Mouse (Mus musculus): ENCODE data around the gene Cd84. TPM values are rescaled to one million over a fixed set of nuclear protein-coding genes. Genes with fewer than 3 reads are reported as not detected.
"Not testable (repeated sequence)": the region's sequence is repeated elsewhere in the genome, so short reads cannot be mapped to it uniquely, and the experiment has no call there.

Cd84 gene
- polyA plus RNA-seq, 1 experiment from 2014 or later, result 1.1 TPM

GRCm38 (mm10) chr1:171895364-171895763 lies 55.9 kb downstream of the Cd84 start, which contains the start of gene Gm10521:
Gm10521 (plus strand) TSS chr1:171895664.
- not testable (repeated sequence) for DNase-seq (ENCODE audit: low spot score); H3K4me3 ChIP-seq (replicated peaks; ENCODE audit: low read length); H3K36me3 ChIP-seq (replicated peaks; ENCODE audit: control insufficient read depth, insufficient read depth); H3K9me3 ChIP-seq (ENCODE audit: control insufficient read depth, low read length); H3K27ac ChIP-seq; H3K4me2 ChIP-seq (replicated peaks); ATAC-seq (ENCODE audit: low FRiP score); H3K4me1 ChIP-seq (replicated peaks; ENCODE audit: control insufficient read depth, insufficient read depth, low read length); H3K9ac ChIP-seq; H3K27me3 ChIP-seq (ENCODE audit: control insufficient read depth, insufficient read depth, low read length)
- 57% methylated on average over 5 of the region's 5 CpGs for WGBS

- Histone ChIP-seq H3K4me1 (replicated peaks; ENCODE audit: control insufficient read depth, insufficient read depth, low read length) (no peaks in the 10 kb centered on the region), H3K36me3 (replicated peaks; ENCODE audit: control insufficient read depth, insufficient read depth) (no peaks in the 10 kb centered on the region), H3K9ac (no peak overlapping the region), H3K27ac (no peak overlapping the region), H3K4me2 (replicated peaks) (no peak overlapping the region), H3K27me3 (ENCODE audit: control insufficient read depth, insufficient read depth, low read length) (no peaks in the 10 kb centered on the region), H3K4me3 (replicated peaks; ENCODE audit: low read length) (no peak overlapping the region), H3K9me3 (ENCODE audit: control insufficient read depth, low read length) (no peaks in the 10 kb centered on the region)
- 86% methylated on average over 1 of the region's 1 CpGs for WGBS
- ATAC-seq (ENCODE audit: low FRiP score) (no peak), DNase-seq (ENCODE audit: low spot score) (no peak)
Measured at GRCm38 (mm10) chr1:171904011-171904410, 64.5 kb downstream of the Cd84 start.

- H3K4me3 ChIP-seq (replicated peaks; ENCODE audit: low read length), result no peak overlapping the region
- no peak for DNase-seq (ENCODE audit: low spot score)
- H3K9me3 ChIP-seq (ENCODE audit: control insufficient read depth, low read length), result 0 out of 2 replicates have a peak, but pooled peaks cover 4% of the 10 kb centered on the region
- no peaks in the 10 kb centered on the region for H3K4me1 ChIP-seq (replicated peaks; ENCODE audit: control insufficient read depth, insufficient read depth, low read length)
- H3K9ac ChIP-seq, result no peak overlapping the region
- H3K36me3 ChIP-seq (replicated peaks; ENCODE audit: control insufficient read depth, insufficient read depth), result no peaks in the 10 kb centered on the region
- ATAC-seq (ENCODE audit: low FRiP score), result no peak
- no peak overlapping the region for H3K4me2 ChIP-seq (replicated peaks)
- WGBS, result 82% methylated on average over 13 of the region's 13 CpGs
- H3K27ac ChIP-seq, result no peak overlapping the region
- H3K27me3 ChIP-seq (ENCODE audit: control insufficient read depth, insufficient read depth, low read length), result no peaks in the 10 kb centered on the region
Measured at GRCm38 (mm10) chr1:171915638-171916458, 76.4 kb downstream of the Cd84 start.

GRCm38 (mm10) chr1:171917305-171918039 lies 78.0 kb downstream of the Cd84 start, which contains the start of gene Slamf6:
Slamf6 (plus strand) TSS chr1:171917515.
- H3K27me3 ChIP-seq (ENCODE audit: control insufficient read depth, insufficient read depth, low read length), result no peaks in the 10 kb centered on the region
- WGBS, result 86% methylated on average over 14 of the region's 14 CpGs
- H3K27ac ChIP-seq, result no peak within 1 kb of the TSS
- no peaks in the 10 kb centered on the region for H3K4me1 ChIP-seq (replicated peaks; ENCODE audit: control insufficient read depth, insufficient read depth, low read length)
- ATAC-seq (ENCODE audit: low FRiP score) (no peak), DNase-seq (ENCODE audit: low spot score) (no peak)
- H3K9ac ChIP-seq, result no peak within 1 kb of the TSS
- no peaks in the 10 kb centered on the region for H3K9me3 ChIP-seq (ENCODE audit: control insufficient read depth, low read length)
- no peaks in the 10 kb centered on the region for H3K36me3 ChIP-seq (replicated peaks; ENCODE audit: control insufficient read depth, insufficient read depth)
- H3K4me3 ChIP-seq (replicated peaks; ENCODE audit: low read length), result no peak within 1 kb of the TSS
- H3K4me2 ChIP-seq (replicated peaks), result no peak within 1 kb of the TSS

- WGBS, result 88% methylated on average over 12 of the region's 12 CpGs
- Histone ChIP-seq H3K27me3 (ENCODE audit: control insufficient read depth, insufficient read depth, low read length) (no peaks in the 10 kb centered on the region), H3K36me3 (replicated peaks; ENCODE audit: control insufficient read depth, insufficient read depth) (no peaks in the 10 kb centered on the region), H3K9me3 (ENCODE audit: control insufficient read depth, low read length) (no peaks in the 10 kb centered on the region), H3K4me1 (replicated peaks; ENCODE audit: control insufficient read depth, insufficient read depth, low read length) (no peaks in the 10 kb centered on the region), H3K4me3 (replicated peaks; ENCODE audit: low read length) (no peak overlapping the region), H3K27ac (no peak overlapping the region), H3K9ac (no peak overlapping the region), H3K4me2 (replicated peaks) (no peak overlapping the region)
- DNase-seq (ENCODE audit: low spot score), result no peak
- ATAC-seq (ENCODE audit: low FRiP score), result no peak
Measured at GRCm38 (mm10) chr1:171918136-171918920, 78.8 kb downstream of the Cd84 start.

GRCm38 (mm10) chr1:171919193-171919592 lies 79.7 kb downstream of the Cd84 start:
- 85% methylated on average over 5 of the region's 5 CpGs for WGBS
- Histone ChIP-seq H3K27ac (no peak overlapping the region), H3K4me2 (replicated peaks) (no peak overlapping the region), H3K9me3 (ENCODE audit: control insufficient read depth, low read length) (no peaks in the 10 kb centered on the region), H3K27me3 (ENCODE audit: control insufficient read depth, insufficient read depth, low read length) (no peaks in the 10 kb centered on the region), H3K9ac (no peak overlapping the region), H3K36me3 (replicated peaks; ENCODE audit: control insufficient read depth, insufficient read depth) (no peaks in the 10 kb centered on the region), H3K4me1 (replicated peaks; ENCODE audit: control insufficient read depth, insufficient read depth, low read length) (no peaks in the 10 kb centered on the region), H3K4me3 (replicated peaks; ENCODE audit: low read length) (no peak overlapping the region)
- ATAC-seq (ENCODE audit: low FRiP score), result no peak
- no peak for DNase-seq (ENCODE audit: low spot score)

GRCm38 (mm10) chr1:171919901-171920510 lies 80.5 kb downstream of the Cd84 start:
- DNase-seq (ENCODE audit: low spot score) (no peak), ATAC-seq (ENCODE audit: low FRiP score) (no peak)
- Histone ChIP-seq H3K27me3 (ENCODE audit: control insufficient read depth, insufficient read depth, low read length) (no peaks in the 10 kb centered on the region), H3K4me3 (replicated peaks; ENCODE audit: low read length) (no peak overlapping the region), H3K36me3 (replicated peaks; ENCODE audit: control insufficient read depth, insufficient read depth) (no peaks in the 10 kb centered on the region), H3K4me2 (replicated peaks) (no peak overlapping the region), H3K9ac (no peak overlapping the region), H3K9me3 (ENCODE audit: control insufficient read depth, low read length) (no peaks in the 10 kb centered on the region), H3K27ac (no peak overlapping the region), H3K4me1 (replicated peaks; ENCODE audit: control insufficient read depth, insufficient read depth, low read length) (no peaks in the 10 kb centered on the region)
- 89% methylated on average over 6 of the region's 6 CpGs for WGBS

GRCm38 (mm10) chr1:171920989-171921621 lies 81.6 kb downstream of the Cd84 start:
- Histone ChIP-seq H3K4me1 (replicated peaks; ENCODE audit: control insufficient read depth, insufficient read depth, low read length) (no peaks in the 10 kb centered on the region), H3K27ac (no peak overlapping the region), H3K9me3 (ENCODE audit: control insufficient read depth, low read length) (no peaks in the 10 kb centered on the region), H3K4me3 (replicated peaks; ENCODE audit: low read length) (no peak overlapping the region), H3K9ac (no peak overlapping the region), H3K36me3 (replicated peaks; ENCODE audit: control insufficient read depth, insufficient read depth) (no peaks in the 10 kb centered on the region), H3K4me2 (replicated peaks) (no peak overlapping the region), H3K27me3 (ENCODE audit: control insufficient read depth, insufficient read depth, low read length) (no peaks in the 10 kb centered on the region)
- ATAC-seq (ENCODE audit: low FRiP score), result no peak
- DNase-seq (ENCODE audit: low spot score), result no peak
- WGBS, result 87% methylated on average over 9 of the region's 9 CpGs

All from hindbrain, embryonic 14.5 days (tissue).